Mouse (Mus musculus) c-Kit-positive CD71-negative TER-119-negative erythroid progenitor cells, embryonic 14.5 days (primary cell): ENCODE data around the gene Tgfb1.

Source experiments
- DNase-seq: peaks from one replicate; pipeline ENCODE4 v3.0.0-alpha.2; 2013; ENCODE audit warnings: low read depth

The Tgfb1 gene

DNA sequence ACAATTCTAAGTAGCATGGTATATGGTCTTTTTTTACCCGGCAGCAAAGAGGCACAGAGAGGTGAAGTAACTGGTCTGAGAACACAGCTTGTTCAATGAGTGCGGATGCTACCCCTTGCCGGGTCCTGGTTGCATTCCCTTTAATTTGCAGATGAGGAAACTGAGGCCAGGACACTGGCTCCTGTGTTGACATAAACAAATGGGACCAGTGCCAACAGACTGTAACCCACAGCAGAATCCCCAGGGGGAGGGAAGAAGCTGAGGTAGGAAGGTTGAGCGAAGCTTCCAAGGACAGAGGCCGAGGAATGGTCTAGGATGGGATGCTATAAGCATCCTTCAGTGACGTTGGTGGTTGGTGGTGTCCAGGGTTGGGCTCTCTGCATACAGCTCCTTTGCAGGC is 11.4 kb upstream of the Tgfb1 start:
- no peak for DNase-seq

DNA sequence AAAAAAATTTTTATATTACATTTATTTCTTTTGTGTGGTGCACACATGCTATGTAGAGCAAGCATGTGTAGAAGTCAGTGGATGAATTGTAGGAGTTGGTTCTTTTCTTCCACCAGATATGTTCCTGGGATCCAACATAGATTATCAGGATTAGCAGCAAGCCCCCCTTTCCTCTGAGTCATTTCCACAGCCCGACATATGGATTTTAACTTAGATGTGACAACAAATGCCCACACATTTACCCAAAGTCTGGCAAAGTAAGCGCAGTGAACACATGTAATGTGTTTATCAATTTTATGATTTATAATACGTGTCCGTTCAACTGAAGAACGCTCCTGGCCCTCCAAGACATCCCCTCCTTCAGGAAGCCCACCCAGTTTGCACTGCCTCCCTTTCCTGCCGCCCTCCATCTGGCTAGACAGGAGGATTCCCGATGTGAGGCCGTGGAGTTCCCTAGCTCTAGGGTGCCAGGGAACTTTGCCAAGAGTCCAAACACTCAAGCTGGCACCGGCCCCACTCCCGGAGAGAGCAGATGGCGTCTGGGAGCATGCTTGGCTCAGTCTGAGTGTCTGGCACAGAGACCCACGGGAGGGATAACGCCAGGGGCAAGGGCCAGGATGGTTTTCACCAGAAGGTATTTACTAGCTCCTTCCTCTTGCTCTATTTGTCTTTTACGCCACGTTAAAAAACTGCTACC is 10.6 kb upstream of the Tgfb1 start:
- no peak for DNase-seq

DNA sequence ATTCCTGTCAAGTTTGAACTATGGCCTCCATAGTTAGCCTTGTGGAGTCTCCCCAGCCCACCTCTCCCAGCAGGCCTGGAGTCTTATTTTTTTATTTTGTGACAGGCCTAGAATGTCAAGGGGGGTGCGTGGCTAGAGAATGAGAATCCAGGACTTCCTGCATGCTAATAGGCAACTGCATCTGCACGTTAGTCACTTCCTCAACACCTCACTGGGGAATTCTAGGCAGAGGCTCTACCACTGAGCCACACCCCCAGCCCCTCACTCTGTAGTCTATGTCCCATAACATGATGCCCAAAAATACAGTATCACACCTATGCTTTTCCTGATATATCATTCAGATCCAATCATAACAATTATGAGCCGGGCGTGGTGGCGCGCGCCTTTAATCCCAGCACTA is 9.8 kb upstream of the Tgfb1 start:
- no peak for DNase-seq

DNA sequence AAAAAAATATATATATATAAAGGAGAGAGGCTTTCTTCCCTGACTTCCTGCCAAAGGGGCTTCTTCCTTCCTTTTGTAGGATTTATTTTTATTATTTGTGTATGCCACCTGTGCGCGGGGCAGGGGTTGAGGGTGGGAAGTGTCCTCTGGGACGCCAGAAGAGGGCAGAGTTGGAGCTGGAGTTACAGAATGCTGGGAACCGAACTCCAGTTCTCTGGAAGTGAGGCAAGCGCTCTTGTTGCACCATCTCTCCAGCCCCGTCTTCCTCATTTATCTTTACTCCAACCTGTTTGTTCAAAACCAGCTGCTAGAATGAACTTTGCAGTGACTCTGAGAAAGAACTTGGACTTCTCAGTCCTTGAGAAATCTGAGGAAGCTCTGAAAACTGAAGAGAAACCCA is 6.8 kb upstream of the Tgfb1 start:
- no peak for DNase-seq

DNA sequence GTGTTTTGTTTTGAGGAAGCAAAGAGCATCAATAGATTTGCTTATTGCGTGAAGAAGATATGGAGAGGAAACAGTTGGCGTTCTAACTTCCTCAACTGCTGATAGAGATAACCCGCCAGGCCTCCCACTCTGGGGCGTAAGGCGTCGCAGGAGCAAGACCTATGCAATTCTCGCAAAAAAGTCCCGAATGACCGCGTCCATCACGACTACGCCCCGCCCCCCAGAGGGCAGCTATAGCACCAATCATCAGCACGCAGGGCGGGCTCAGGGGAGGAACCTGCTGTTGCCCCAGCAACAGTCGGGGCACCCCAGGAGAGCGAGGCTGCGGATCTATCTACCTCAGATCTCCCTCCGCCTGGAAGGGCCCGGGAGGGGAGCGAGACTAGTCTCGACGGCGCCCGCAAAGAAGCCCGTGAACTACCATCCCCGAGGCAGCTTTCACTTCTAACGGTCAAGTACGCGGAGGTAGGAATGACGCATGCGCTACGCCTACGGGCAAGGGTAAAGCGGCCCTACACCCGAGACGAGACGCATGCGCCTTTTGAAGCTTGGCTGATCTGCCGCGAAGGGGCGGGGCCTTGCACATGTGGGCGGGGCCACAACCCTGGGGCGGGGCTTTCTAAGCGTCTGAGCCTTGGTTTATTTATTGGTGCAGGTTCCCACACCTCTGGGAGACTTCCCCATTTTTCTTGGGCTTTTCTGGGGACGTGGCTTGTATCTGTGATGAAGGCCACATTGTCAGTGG is 6.1 kb upstream of the Tgfb1 start, which contains the start of gene B9d2:
B9d2 (plus strand) TSS at position 267 of the 745 bp plus-strand sequence.
- DNase-seq, result peak; percentile 98

GRCm38 (mm10) chr7:25681341-25682231 is 5.2 kb upstream of the Tgfb1 start:
- no peak for DNase-seq

DNA sequence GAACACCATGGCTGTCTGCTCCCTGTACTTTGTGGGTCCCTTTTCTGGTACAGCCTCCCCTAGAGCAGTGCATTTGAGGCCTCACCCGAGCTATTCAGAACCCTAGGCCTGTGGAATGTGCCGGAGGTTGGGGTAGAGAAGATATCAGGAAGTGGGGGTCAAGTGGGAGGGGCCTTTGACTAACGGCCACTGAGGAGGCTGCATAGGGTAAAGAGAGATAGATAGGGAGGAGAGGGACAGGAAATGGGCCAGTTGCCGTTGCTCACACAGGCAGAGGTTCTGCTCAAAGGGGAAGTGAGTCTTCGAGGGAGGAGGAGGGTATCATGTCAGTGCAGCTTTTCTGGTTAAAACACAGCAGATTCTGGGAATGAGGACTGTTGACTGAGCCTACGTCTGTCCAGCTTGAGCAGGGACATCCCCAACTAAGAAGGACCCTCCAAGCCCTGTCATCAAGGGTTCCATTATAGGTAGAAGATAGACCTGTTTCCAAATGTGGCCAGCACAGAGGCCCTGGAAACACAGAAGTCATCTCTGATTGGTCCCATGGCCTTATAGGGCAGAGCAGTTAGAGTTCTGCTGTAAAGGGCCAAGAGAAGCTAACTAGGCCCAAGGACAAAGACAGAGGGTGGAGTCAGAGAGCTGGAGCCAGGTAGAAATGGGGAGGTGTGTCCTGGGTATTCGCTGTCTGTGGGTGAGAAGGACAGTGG is 3.2 kb upstream of the Tgfb1 start:
- DNase-seq, result peak; percentile 70

- no peak for DNase-seq
These were observed 2.1 kb upstream of the Tgfb1 start for GRCm38 (mm10) chr7:25684659-25685058.

- DNase-seq, result no peak
These were observed 804 bp upstream of the Tgfb1 start for GRCm38 (mm10) chr7:25685926-25686470.

DNA sequence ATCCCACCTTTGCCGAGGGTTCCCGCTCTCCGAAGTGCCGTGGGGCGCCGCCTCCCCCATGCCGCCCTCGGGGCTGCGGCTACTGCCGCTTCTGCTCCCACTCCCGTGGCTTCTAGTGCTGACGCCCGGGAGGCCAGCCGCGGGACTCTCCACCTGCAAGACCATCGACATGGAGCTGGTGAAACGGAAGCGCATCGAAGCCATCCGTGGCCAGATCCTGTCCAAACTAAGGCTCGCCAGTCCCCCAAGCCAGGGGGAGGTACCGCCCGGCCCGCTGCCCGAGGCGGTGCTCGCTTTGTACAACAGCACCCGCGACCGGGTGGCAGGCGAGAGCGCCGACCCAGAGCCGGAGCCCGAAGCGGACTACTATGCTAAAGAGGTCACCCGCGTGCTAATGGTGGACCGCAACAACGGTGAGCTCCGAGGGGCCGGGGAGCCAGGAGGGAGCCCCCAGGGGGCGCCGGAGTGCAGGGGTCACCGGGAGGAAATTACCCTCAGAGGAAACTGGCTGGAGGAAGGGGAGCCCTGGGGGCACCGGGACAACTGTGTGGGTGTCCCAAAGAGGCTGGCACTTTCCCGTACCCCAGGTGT is 1.1 kb downstream of the Tgfb1 start:
- no peak for DNase-seq

DNA sequence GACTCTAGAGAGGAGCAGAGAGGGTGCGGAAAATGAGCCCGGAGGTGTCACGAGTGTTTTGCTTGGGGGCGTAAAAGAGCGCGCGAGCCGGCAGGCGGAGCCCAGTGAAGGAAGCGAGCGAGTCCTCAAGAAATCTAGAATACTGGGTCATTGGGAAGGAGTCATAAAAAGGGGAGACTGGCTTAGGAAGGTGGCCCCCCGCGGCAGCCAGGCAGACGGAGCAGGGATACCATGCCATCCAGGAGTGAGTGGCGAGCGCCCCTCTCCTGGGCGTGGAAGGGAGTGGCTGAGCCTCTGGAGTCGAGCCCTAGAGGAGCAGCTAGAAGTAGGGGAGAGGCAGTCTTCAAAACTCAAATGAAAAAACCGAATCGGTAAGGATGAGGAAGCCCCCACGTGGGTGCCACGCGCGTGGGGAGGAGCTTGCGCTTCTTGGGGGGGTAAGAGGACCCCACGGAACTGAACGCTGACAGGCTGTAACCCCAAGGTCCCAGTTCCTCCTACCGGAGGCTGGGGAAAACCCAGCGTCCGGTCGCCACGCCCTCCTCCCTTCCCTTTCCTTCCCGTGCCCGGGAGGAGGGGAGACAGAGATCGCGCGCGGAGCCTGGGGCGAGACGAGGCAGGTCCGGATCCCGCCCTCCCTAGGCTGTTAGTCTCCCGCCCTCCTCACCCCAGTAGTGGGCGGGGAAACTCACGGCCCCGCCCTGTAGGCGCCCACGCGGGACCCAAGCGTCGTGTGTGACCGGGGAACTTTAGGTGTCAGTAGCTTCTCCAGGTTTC is 2.2 kb downstream of the Tgfb1 start:
- DNase-seq, result peak; percentile 80

DNA sequence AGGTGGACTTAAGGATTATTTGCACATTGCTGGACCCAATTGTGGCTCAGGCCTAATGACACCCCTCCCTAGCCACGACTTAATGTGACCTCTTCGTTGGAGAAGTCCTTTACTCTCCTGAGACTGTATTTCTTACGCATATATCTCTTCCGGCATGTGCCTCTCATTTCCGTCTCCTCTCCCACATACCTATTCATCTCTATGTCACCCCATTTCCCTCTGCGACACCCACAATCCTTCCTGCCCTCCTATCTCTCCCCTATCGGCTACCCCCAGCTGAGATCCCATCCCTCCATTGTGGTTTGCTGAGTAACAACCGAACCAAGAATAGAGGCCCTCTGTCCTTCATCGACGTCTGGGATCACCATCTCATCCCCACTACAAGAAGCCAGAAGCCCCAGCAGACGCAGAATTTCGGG is 2.8 kb downstream of the Tgfb1 start:
- peak; percentile 60 for DNase-seq

DNA sequence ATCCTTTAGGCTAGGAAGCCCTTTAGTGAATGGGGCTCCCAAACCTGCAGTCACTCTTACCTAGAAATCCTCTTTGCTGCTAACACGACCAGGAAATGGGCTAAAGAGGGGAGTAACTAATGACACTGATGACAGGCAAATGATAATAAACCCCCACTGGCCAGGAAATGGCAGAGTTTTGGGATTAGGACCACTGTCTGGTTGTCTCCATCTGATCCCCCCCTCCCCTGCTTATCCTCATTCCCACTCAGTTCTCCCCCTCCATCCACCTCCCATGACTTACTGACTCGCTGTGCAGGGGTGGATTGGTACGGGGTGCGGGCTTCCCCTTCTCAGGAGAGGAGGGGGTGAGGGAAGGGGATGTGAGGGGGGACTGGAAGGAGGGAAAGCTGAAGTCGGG is 3.2 kb downstream of the Tgfb1 start:
- no peak for DNase-seq

- no peak for DNase-seq
These were observed 7.3 kb downstream of the Tgfb1 start for GRCm38 (mm10) chr7:25694104-25694503.

DNA sequence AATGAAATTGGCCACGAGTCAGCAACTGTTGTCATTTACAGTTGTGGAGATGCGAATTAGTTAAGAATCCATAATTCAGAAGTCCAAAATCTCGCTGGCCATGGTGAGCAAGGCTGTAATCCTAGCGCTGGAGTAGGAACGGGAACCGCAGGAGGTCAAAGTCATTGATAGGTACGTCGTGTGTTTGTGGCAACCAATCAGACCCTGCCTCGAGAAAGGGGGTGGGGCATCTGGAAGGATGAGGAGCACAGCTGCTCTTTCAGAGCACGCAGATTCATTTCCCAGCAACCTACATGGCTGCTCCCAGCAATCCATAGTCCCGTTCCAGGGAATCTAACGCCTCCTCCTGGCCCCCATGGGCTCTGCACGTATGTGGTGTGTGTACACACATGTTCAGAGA is 13.0 kb downstream of the Tgfb1 start:
- no peak for DNase-seq

DNA sequence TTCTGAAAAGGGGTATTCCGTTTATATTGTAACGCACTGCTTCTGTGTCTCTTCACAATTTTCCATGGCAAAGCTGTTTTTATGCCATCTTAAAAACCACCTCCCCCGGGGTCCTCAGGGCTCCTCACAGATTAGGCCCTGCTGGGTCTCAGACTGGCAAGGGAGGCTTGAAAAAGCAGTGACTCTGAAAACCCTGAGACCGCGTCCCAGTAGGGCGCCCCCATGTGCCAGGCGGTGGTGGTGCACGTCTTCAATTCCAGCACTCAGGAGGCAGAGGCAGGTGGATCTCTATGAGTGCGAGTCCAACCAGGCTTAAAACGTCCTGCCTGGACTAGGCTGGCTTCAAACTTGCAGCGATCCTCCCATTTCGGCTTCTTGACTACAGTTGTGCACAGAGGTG is 13.9 kb downstream of the Tgfb1 start:
- no peak for DNase-seq

GRCm38 (mm10) chr7:25702350-25702749 is 15.5 kb downstream of the Tgfb1 start:
- DNase-seq, result no peak

DNA sequence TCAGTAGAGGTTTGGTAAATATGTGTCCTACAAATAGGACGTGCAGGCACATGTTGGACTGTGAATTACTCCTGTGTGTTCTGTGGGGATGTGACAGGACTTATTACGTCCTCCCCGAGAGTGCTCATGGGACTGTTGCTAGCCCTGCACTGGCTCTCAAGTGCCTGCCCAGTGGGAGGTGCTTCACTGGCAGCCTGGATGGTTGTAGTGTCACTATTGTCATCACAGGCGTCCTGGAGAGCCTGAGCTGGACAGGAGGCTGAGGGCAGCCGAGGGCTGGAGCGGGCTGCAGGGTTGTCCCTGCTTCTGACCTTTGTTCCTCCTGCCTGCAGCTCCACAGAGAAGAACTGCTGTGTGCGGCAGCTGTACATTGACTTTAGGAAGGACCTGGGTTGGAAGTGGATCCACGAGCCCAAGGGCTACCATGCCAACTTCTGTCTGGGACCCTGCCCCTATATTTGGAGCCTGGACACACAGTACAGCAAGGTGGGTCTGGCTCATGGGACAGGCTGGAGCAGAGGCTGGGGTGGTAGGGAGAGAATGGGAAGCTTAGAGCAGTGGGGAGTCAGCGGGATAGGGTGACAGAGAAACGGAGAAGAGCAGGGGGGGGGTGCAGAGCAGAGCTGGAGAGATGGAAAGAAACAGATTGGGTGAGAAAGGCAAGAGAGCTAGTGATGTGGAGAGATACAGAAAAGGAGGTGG is 17.1 kb downstream of the Tgfb1 start:
- no peak for DNase-seq

GRCm38 (mm10) chr7:25704716-25705364 is 18.0 kb downstream of the Tgfb1 start:
- no peak for DNase-seq
